Mouse (Mus musculus): Measurements from ENCODE around the gene Slc35e3. TPM values are rescaled to one million over a fixed set of nuclear protein-coding genes. Genes with fewer than 3 reads are reported as not detected.

The Slc35e3 gene
- total RNA-seq, 2 experiments from 2014 or later, result 5.2 to 6.1 TPM

DNA sequence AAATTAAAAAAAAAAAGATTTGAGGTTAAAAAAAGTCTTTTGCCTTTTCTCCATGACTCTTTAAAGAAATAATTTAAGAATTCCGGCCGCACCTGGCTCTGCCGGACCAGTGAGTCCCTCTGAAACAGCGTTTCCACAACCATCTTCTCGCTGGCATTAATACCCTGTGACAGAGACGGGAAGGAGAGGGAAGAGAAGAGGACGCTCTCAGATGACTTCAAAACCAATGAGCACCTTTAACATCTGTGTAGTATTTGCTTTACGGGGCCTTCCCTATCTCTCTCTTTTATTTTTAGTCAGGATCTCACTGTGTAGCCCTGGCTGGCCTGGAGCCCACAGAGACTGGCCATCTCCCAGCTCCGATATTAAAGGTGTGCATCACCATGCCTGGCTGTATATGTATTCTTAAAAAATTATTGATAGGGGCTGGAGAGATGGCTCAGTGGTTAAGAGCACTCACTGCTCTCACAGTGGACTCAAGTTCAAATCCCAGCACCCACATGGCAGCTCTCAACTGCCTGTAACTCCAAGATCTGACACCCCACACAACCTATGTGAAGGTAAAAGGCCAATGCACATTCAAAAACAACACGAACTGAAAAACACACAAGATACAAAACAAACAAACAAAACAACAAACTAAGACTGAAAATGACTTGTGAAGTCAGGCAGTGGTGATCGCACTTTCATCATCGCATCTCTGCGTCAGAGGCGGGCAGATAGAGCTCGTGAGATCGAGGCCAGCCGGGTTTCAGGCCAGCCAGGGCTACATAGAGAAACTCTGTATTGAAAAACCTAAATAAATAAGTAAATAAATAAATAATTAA lies 31.5 kb upstream of the Slc35e3 start:
- DNase-seq, result no peak
- intact Hi-C loops (cut with DNase I; ENCODE audit: low total_unique reads), result no loop called here

DNA sequence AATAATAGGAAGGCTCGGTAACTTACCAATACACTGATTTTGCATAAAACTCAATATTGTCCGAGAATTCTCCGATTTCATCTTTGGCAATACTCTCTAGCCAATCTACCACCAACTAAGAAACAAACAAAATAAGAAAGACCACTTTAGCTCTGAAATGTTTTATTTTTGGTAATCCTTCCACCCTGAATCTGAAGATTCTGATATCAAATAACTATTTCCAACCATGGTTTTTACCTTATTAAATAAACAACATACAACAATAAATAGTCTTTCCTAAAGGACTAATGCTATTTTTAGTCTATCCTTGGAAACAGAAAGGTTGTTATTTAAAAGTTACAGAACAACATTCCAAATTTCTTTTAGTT lies 30.9 kb upstream of the Slc35e3 start:
- no peak for DNase-seq
- intact Hi-C loops (cut with DNase I; ENCODE audit: low total_unique reads), result no loop called here

- DNase-seq, result no peak
- intact Hi-C loops (cut with DNase I; ENCODE audit: low total_unique reads), result no loop called here
These were observed 30.3 kb upstream of the Slc35e3 start for GRCm38 (mm10) chr10:117776281-117777102.

DNA sequence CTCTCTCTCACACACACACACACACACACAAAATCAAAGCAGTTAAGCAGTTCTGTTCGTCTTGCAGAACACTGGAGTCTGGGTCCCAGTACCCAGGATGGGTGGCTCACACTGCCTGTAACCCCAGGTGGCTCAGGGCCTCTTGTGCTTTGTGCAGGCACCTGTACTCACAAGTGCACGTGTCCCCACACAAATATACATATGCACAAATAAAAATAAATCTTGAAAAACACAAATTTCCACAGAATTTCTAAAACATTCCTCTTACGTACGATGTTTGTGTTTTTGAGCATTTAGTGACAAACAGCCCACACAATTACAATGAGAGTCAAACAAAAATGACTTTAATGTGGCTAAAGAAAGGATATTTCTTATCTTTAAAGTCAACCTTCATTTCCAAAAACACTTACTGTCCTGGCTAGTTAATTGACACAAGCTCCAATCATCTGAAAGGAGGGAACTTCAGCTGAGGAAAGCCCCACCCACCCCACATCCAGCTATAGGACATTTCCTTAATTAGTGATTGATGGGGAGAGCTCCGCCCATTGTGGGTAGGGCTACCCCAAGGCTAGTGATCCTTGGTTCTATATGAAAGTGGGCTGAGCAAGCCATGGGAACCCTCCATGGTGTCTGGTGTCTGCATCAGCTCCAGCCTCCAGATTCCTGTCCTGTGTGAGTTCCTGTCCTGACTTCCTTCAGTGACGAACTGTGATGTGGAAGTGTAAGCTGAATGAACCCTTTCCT lies 29.4 kb upstream of the Slc35e3 start:
- no peak for DNase-seq
- intact Hi-C loops (cut with DNase I; ENCODE audit: low total_unique reads), result no loop called here

DNA sequence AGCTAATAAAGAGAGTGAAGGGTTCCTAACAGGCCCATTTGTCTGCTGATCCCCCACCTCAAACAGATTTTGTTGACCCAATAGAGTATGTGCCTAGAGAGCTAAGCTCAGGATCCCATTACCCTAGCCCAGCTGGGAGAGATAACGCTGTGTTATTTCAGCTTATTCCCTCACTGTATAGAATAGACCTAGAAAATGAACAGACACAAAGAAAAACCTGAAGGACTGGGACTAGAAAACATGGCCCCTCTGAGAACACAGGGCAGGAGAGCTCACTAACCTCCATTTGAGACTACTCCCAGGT lies 28.6 kb upstream of the Slc35e3 start:
- intact Hi-C loops (cut with DNase I; ENCODE audit: low total_unique reads), result no loop called here

DNA sequence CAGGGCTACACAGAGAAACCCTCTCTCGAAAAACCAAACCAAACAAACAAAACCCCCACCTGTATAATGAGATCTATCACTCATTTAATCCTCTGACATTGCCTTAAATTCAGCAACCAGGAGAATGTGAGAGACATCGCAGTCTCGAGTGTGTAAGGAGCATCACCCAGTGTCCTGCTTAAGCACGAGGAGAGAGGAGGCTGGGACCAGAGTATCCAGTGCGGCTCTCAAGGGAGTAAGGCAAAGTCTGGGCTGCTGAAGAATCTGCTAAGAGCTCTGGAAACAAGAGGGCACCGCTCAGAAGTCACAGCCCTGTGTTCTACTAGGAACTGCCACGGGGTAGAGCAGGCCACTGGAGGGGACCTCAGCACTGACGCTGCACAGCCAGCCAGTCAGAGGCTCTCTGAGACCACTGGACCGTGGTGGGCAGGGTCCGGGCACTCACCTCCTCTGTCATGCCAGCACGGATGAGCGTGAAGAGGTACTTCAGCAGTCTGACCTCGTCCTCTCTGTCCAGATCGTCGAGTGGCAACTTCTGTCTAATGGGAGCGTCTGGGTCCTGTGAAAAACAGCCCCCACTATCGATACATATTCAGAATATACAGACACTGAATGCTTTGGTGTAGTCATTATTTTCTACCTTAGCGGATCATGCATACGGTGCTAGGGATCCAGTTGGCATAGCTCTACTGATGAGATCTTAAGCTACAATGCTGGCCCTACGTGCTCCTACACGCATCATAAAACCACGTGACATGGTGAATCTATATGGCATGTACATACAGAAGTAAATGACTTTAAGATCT lies 28.0 kb upstream of the Slc35e3 start:
- no peak for DNase-seq

More for the DNA sequence above, 28.6 kb upstream of the Slc35e3 start:
- no peak for DNase-seq

GRCm38 (mm10) chr10:117773106-117773720 lies 27.0 kb upstream of the Slc35e3 start:
- intact Hi-C loops (cut with DNase I; ENCODE audit: low total_unique reads), result no loop called here
- DNase-seq, result no peak

More for the DNA sequence above, 28.0 kb upstream of the Slc35e3 start:
- intact Hi-C loops (cut with DNase I; ENCODE audit: low total_unique reads), result no loop called here

GRCm38 (mm10) chr10:117772364-117773105 lies 26.4 kb upstream of the Slc35e3 start:
- DNase-seq, result no peak

GRCm38 (mm10) chr10:117771131-117771510 lies 25.0 kb upstream of the Slc35e3 start:
- no peak for DNase-seq

More at GRCm38 (mm10) chr10:117772364-117773105, 26.4 kb upstream of the Slc35e3 start:
- intact Hi-C loops (cut with DNase I; ENCODE audit: low total_unique reads), result no loop called here

GRCm38 (mm10) chr10:117770286-117771130 lies 24.3 kb upstream of the Slc35e3 start:
- no peak for DNase-seq
- intact Hi-C loops (cut with DNase I; ENCODE audit: low total_unique reads), result no loop called here

More at GRCm38 (mm10) chr10:117771131-117771510, 25.0 kb upstream of the Slc35e3 start:
- intact Hi-C loops (cut with DNase I; ENCODE audit: low total_unique reads), result no loop called here

GRCm38 (mm10) chr10:117769541-117770285 lies 23.5 kb upstream of the Slc35e3 start:
- intact Hi-C loops (cut with DNase I; ENCODE audit: low total_unique reads), result no loop called here
- no peak for DNase-seq

- intact Hi-C loops (cut with DNase I; ENCODE audit: low total_unique reads), result no loop called here
- no peak for DNase-seq
These were observed 21.9 kb upstream of the Slc35e3 start for GRCm38 (mm10) chr10:117768141-117768440.

DNA sequence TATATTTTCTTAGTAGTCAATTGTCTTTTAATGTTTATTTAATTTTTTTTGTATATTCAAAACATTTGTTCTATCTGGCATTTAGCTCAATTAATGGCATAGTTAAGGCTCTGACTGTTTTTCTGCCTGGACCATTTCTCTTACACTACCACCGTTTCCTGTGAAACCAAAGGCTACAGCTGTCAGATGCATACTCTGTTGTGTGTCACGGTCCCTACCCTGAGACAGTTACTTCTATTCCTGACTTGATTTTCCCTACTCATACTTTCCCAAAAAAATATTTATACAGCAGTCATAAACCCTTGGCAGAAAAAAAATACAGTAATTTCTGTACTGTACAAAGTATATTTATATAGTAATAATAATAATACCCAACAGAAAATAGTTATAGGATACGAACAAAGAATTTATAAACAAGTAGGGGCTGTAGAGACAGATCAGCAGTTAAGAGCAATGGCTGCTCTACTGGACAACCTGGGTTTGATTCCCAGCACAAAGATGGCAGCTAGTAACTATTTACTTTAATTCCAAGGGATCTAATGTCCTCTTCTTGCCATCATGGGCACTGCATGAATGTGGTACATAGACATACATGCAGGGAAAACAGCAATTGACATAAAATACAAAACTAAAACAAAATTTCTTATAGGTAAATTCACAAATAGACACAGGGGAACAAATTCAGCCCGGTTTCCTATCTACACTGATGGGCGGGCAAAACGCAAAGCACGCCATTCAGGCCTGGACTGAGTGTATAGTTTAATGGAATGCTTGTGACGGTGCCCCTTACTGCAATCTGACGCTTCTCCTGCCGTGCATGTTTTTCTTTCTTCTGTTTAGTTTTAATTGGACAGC lies 21.3 kb upstream of the Slc35e3 start:
- intact Hi-C loops (cut with DNase I; ENCODE audit: low total_unique reads), result no loop called here
- no peak for DNase-seq

DNA sequence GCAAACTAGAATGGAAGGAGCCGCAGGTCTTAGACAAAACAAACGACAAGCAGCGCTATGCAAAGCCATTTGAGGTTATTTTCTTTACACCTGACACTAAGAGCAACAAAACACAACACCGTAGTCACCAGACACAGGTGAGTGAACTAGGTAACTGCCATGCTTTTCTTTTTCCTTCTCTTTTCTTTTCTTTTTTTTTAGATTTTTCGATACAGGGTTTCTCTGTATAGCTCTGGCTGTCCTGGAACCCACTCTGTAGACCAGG lies 20.7 kb upstream of the Slc35e3 start:
- no peak for DNase-seq

GRCm38 (mm10) chr10:117766111-117766895 lies 20.1 kb upstream of the Slc35e3 start:
- no peak for DNase-seq
- intact Hi-C loops (cut with DNase I; ENCODE audit: low total_unique reads), result no loop called here

More for the DNA sequence above, 20.7 kb upstream of the Slc35e3 start:
- intact Hi-C loops (cut with DNase I; ENCODE audit: low total_unique reads), result no loop called here

All from gastrocnemius, postnatal 14 days (tissue).